Mouse (Mus musculus) liver, postnatal 0 days (tissue): ENCODE measurements around the gene 4930426L09Rik. TPM values are rescaled to one million over a fixed set of nuclear protein-coding genes. Genes with fewer than 3 reads are reported as not detected.
A peak's percentile ranks its signal among the peaks of the same experiment; 100 is the strongest.

Experiments used
- ATAC-seq: fragments of 200-750 bp; cut with Nextera tagmentation; 2 replicates; pipeline ENCODE4 v1.8.0; 2017; ENCODE audit warnings: mild to moderate bottlenecking, moderate library complexity
- DNase-seq: peaks from one replicate; pipeline ENCODE4 v3.0.0-alpha.2; 2016
- H3K27ac ChIP-seq: fragments of 300-500 bp; sonication (generic); 2 replicates; pipeline ENCODE4 v1.5.1; 2014; ENCODE audit warnings: antibody characterized with exemption, moderate library complexity, mild to moderate bottlenecking, low read depth
- H3K27me3 ChIP-seq: fragments of 300-500 bp; sonication (generic); 2 replicates; pipeline ENCODE4 v1.6.1; 2014; ENCODE audit warnings: low read length, control low read depth, mixed read lengths; ENCODE audit not compliant: insufficient read depth
- H3K36me3 ChIP-seq: fragments of 300-500 bp; sonication (generic); replicated peaks from 2 replicates; pipeline ENCODE4 v1.6.1; 2014; ENCODE audit warnings: mild to moderate bottlenecking, control low read depth, low read length, moderate library complexity, mixed read lengths; ENCODE audit not compliant: insufficient read depth
- H3K4me1 ChIP-seq: fragments of 300-500 bp; sonication (generic); 2 replicates; pipeline ENCODE4 v1.6.1; 2014; ENCODE audit warnings: antibody characterized with exemption, mild to moderate bottlenecking, control low read depth; ENCODE audit not compliant: insufficient read depth
- H3K4me2 ChIP-seq: fragments of 300-500 bp; sonication (generic); 2 replicates; pipeline ENCODE4 v1.6.1; 2014; ENCODE audit warnings: low read depth, mild to moderate bottlenecking, low read length, moderate library complexity, mixed read lengths
- H3K4me3 ChIP-seq: fragments of 300-500 bp; sonication (generic); 2 replicates; pipeline ENCODE4 v1.5.1; 2014; ENCODE audit warnings: low read depth, low read length
- H3K9ac ChIP-seq: fragments of 300-500 bp; sonication (generic); replicated peaks from 2 replicates; pipeline ENCODE4 v1.6.1; 2014; ENCODE audit warnings: mild to moderate bottlenecking, moderate library complexity
- H3K9me3 ChIP-seq: fragments of 300-500 bp; sonication (generic); 2 replicates; pipeline ENCODE4 v1.6.1; 2016; ENCODE audit warnings: mild to moderate bottlenecking, control low read depth, low read length, mixed read lengths
- CTCF ChIP-seq: sonication (generic); IDR thresholded peaks from 2 replicates; pipeline ENCODE4 v1.5.1; 2016; ENCODE audit warnings: antibody characterized with exemption, low read depth
- EP300 ChIP-seq: IDR thresholded peaks from 2 replicates; pipeline ENCODE4 v1.6.1; 2016; ENCODE audit warnings: antibody characterized with exemption, low read depth, mild to moderate bottlenecking
- WGBS: fragments of 180-500 bp; shearing (Covaris S2); extraction: QIAGEN DNeasy Blood & Tissue Kit; methylation state at CpG from one replicate; pipeline ENCODE4 v1.1.7; 2014; ENCODE audit not compliant: insufficient replicate concordance; 5-methylcytosine and 5-hydroxymethylcytosine counted together
- polyA plus RNA-seq: library from polyadenylated mRNA; unstranded; fragments of >200 nt; fragmentation: Nextera tagmentation; extraction: Ambion mirVana; gene quantifications from 2 replicates; pipeline ENCODE4 v1.2.1, GENCODE M21; 2015

4930426L09Rik gene
- polyA plus RNA-seq, 1 experiment from 2014 or later: 0.21 TPM

GRCm38 (mm10) chr2:18959558-18959957, 38.6 kb upstream of the 4930426L09Rik start:
- peaks cover 45% of the 10 kb centered on the region for H3K4me1 ChIP-seq
- no peaks in the 10 kb centered on the region for H3K36me3 ChIP-seq
- H3K27ac ChIP-seq: no peak overlapping the region
- 67% methylated on average over 5 of the region's 5 CpGs for WGBS
- no peaks in the 10 kb centered on the region for H3K9me3 ChIP-seq
- H3K9ac ChIP-seq: no peak overlapping the region
- ATAC-seq: no peak
- H3K27me3 ChIP-seq: no peaks in the 10 kb centered on the region
- no peak overlapping the region for H3K4me2 ChIP-seq
- no peak overlapping the region for H3K4me3 ChIP-seq
- TF ChIP-seq EP300 (no peak), CTCF (no peak)
- DNase-seq: no peak

DNA sequence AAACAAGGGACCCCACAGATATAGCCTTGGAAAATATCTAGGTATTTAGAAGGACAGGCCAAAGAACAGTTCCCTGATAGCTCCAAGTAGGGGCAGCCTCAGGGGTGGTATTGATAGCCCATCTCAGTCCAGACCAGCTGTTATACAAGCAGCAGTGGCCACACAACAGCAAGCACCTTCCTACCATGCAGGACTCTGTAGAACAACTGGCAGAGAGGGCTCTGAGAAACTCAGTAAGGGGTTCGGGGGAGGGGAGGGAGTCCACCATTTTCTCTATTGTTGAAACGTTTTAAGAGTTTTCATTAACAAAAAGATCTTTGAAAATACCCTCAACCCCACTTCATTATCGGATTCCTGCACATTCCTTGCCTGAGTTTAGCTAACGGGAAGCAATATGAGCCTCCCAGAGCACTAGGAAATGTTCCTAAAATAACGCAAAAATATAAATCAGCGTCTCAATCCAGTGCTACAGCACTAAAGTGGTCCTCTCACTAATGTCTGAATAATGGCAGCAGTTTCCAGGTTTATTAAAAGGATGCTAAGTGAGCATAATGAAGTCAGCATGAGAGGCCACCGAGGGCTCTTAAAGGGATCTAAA, 37.7 kb upstream of the 4930426L09Rik start:
- peaks cover 36% of the 10 kb centered on the region for H3K4me1 ChIP-seq

DNA sequence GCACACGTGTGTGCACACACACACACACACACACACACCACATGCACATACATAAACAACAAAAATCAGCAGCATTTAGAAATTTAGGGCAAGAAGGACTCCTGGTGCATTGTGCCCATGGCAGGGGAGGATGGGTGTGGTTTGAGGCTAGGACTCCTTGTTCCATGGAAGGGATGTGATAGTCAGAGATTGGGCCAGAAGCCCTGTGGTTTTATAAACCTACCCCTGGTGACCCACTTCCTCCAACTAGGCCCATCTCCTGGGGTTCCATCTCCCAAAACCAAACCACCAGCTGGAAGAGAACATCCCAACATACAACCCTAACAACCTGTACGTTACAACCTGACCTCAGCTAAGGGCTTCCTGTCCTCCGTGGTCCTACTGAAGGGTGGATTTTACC, 35.6 kb upstream of the 4930426L09Rik start:
- ATAC-seq (peak; percentile 36; the same call in 1 of the 2 replicates), DNase-seq (no peak)
- Histone ChIP-seq H3K27me3 (no peaks in the 10 kb centered on the region), H3K4me3 (no peak overlapping the region), H3K9ac (no peak overlapping the region), H3K4me2 (no peak overlapping the region), H3K36me3 (no peaks in the 10 kb centered on the region), H3K4me1 (peaks cover 26% of the 10 kb centered on the region), H3K9me3 (no peaks in the 10 kb centered on the region), H3K27ac (no peak overlapping the region)
- WGBS: 52% methylated on average over 3 of the region's 3 CpGs
- TF ChIP-seq EP300: no peak
- TF ChIP-seq CTCF: no peak

More for the DNA sequence above, 37.7 kb upstream of the 4930426L09Rik start:
- H3K36me3 ChIP-seq: no peaks in the 10 kb centered on the region
- no peak for DNase-seq
- H3K4me2 ChIP-seq: no peak overlapping the region
- H3K9me3 ChIP-seq: no peaks in the 10 kb centered on the region
- H3K4me3 ChIP-seq: no peak overlapping the region
- H3K27ac ChIP-seq: no peak overlapping the region
- no peak overlapping the region for H3K9ac ChIP-seq
- no peaks in the 10 kb centered on the region for H3K27me3 ChIP-seq
- 69% methylated on average over 7 of the region's 7 CpGs for WGBS
- TF ChIP-seq EP300 (no peak), CTCF (no peak)
- no peak for ATAC-seq

DNA sequence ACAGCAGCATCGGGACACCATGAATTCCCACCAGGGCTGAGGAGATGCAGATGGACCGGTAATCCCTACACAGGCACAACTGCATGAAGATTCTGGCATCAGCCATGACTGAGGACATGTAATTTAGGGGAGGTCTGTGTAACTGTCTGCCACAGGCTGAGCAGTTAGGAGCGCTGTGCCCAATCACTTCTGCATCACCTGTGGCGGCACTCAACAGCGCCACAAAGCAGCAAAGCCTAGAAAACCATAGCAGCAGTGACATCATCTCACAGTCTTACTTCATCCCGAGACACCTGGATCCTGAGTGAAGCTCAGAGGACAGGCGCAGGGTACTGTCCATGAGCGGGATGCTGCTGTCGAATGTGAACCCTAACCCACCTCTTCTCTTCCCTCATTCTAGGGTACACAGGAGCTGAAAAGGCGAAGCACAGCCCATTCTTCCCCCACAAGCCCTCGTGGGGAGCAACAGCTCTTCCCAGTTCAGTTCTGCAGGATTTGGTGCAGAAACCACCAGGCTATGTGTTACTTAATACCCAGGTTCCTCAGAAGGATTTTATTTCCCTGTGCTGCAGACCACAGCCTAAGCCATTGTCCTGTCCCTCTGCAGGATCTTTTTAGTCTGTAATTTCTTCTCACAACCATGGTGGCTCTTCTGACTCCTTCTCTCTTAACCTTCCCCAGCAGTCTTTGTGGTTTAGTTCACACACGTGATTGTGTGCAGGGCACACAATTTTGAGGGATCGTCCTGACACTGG, 34.7 kb upstream of the 4930426L09Rik start:
- no peaks in the 10 kb centered on the region for H3K27me3 ChIP-seq
- H3K4me2 ChIP-seq: no peak overlapping the region
- no peak overlapping the region for H3K4me3 ChIP-seq
- H3K9ac ChIP-seq: no peak overlapping the region
- no peaks in the 10 kb centered on the region for H3K9me3 ChIP-seq
- 0 out of 2 replicates have a peak, but pooled peaks cover 2% of the 10 kb centered on the region for H3K36me3 ChIP-seq
- no peak overlapping the region for H3K27ac ChIP-seq
- ATAC-seq (no peak), DNase-seq (no peak)
- peaks cover 25% of the 10 kb centered on the region for H3K4me1 ChIP-seq
- TF ChIP-seq CTCF (no peak), EP300 (no peak)
- 71% methylated on average over 13 of the region's 13 CpGs for WGBS

DNA sequence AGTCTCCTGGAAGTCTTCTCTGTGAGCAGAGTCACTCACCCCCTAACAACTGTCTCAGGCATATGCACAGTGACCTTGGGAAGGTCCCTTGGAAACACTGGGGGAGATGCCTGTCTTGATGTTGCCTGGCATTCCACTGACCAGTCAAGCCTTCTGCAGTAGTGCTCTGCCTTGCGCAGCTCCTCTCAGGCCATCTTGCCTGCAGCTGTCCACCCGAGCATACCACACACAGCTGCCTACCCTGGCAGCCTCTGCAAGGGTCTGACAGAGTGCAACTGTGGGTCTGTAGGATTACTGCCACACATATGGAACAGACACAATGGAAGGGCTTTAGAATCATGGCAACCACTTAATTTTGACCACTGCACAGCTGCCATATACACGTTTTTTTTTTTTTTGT, 33.0 kb upstream of the 4930426L09Rik start:
- no peak overlapping the region for H3K27ac ChIP-seq
- no peaks in the 10 kb centered on the region for H3K27me3 ChIP-seq
- no peak overlapping the region for H3K9ac ChIP-seq
- no peak for DNase-seq
- H3K9me3 ChIP-seq: no peaks in the 10 kb centered on the region
- TF ChIP-seq CTCF (no peak), EP300 (no peak)
- H3K4me2 ChIP-seq: no peak overlapping the region
- ATAC-seq: no peak
- WGBS: 81% methylated on average over 3 of the region's 3 CpGs
- H3K4me3 ChIP-seq: no peak overlapping the region
- peaks cover 37% of the 10 kb centered on the region for H3K4me1 ChIP-seq
- 0 out of 2 replicates have a peak, but pooled peaks cover 2% of the 10 kb centered on the region for H3K36me3 ChIP-seq

DNA sequence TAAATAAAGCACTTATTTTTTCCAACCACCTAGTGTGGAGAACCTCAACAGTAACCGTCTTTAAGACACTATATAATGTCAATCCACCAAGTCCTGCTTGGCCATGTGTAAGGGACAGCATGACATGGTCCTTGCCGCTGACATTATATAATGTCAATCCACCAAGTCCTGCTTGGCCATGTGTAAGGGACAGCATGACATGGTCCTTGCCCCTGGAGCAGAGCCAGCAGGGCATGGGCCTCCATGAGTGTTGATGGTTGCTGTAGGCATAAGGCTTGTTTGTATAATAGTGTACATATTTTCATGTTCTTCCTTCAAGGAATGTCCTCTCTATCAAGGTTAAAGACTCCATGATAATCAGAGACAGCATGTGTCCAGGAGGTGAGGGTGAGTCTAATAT, 32.2 kb upstream of the 4930426L09Rik start:
- Histone ChIP-seq H3K9ac (no peak overlapping the region), H3K4me3 (no peak overlapping the region), H3K4me1 (peaks cover 41% of the 10 kb centered on the region), H3K36me3 (0 out of 2 replicates have a peak, but pooled peaks cover 2% of the 10 kb centered on the region), H3K27ac (no peak overlapping the region), H3K9me3 (no peaks in the 10 kb centered on the region), H3K27me3 (no peaks in the 10 kb centered on the region), H3K4me2 (no peak overlapping the region)
- DNase-seq (no peak), ATAC-seq (no peak)
- 91% methylated on average over 2 of the region's 2 CpGs for WGBS
- TF ChIP-seq EP300: no peak
